Mouse (Mus musculus) cortical plate, adult 2 months (tissue): ENCODE data around the gene Dcdc2c.

Experiments used
- CTCF ChIP-seq: fragments of 200-500 bp; IDR thresholded peaks from 2 replicates; pipeline ENCODE4 v1.5.1; 2011; ENCODE audit warnings: mild to moderate bottlenecking, control low read depth, low read length; ENCODE audit not compliant: insufficient read depth; ENCODE audit errors: extremely low read depth
- POLR2A ChIP-seq: fragments of 200-500 bp; IDR thresholded peaks from 2 replicates; pipeline ENCODE4 v1.6.1; 2011; ENCODE audit warnings: mild to moderate bottlenecking, low read length, control low read depth; ENCODE audit not compliant: insufficient read depth; ENCODE audit errors: extremely low read depth

DNA sequence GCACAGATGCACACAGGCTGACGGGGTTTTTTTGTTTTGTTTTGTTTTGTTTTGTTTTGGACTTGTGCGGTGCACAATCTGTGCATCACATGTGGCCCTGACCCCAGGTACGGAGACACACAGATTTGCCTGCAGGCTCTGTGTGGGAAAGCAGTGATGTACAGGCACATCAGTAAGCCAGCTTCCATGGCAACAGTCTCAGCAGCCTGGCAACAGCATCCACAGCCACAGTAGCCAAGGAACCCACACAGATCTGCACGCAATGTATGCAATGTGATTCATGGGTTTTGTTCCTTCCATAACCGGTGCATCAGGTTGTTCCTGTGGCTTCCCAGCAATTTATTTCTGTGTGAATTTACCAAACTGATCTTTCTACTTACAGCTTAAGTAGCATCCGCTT is 35.8 kb upstream of the Dcdc2c start:
- peak; percentile 65 for TF ChIP-seq POLR2A
- TF ChIP-seq CTCF: no peak
